Mouse (Mus musculus) ES-E14 (cell line): ENCODE data around the gene Ccdc182. TPM values are rescaled to one million over a fixed set of nuclear protein-coding genes. Genes with fewer than 3 reads are reported as not detected.

Experiments used
- DNase-seq: peaks from one replicate; pipeline ENCODE4 v3.0.0-alpha.2; 2013; ENCODE audit warnings: low read depth, low spot score
- H3K27ac ChIP-seq: 2 replicates; pipeline ENCODE4 v1.5.1; 2012; ENCODE audit warnings: low read depth, mild to moderate bottlenecking, low read length, moderate library complexity, mixed read lengths; ENCODE audit not compliant: poor library complexity, insufficient read depth, severe bottlenecking
- H3K36me3 ChIP-seq: 2 replicates; pipeline ENCODE4 v1.6.1; 2012; ENCODE audit warnings: mild to moderate bottlenecking, low read length, moderate library complexity, mixed read lengths; ENCODE audit not compliant: control insufficient read depth, poor library complexity, insufficient read depth, severe bottlenecking
- H3K4me1 ChIP-seq, 2 experiments: fragments of 150-350 bp in 1 of 2; sonication (generic) in 1 of 2; 2 replicates each; pipeline ENCODE4 v1.6.1; 2012; ENCODE audit warnings: low read length in 2 of 2, mild to moderate bottlenecking in 1 of 2, mixed read lengths in 1 of 2; ENCODE audit not compliant: control insufficient read depth in 2 of 2, insufficient read depth in 2 of 2, poor library complexity in 1 of 2
- H3K4me3 ChIP-seq, 2 experiments: fragments of 150-350 bp in 1 of 2; sonication (generic) in 1 of 2; 2 replicates each; pipeline ENCODE4 v1.5.1; 2012; ENCODE audit warnings: low read length in 2 of 2, low read depth in 1 of 2, mild to moderate bottlenecking in 1 of 2, mixed read lengths in 1 of 2; ENCODE audit not compliant: insufficient read depth in 1 of 2, poor library complexity in 1 of 2, severe bottlenecking in 1 of 2
- H3K9ac ChIP-seq: 2 replicates; pipeline ENCODE4 v1.6.1; 2012; ENCODE audit warnings: low read depth, mild to moderate bottlenecking, low read length, mixed read lengths; ENCODE audit not compliant: poor library complexity, insufficient read depth, severe bottlenecking
- H3K9me3 ChIP-seq: fragments of 150-350 bp; sonication (generic); 2 replicates; pipeline ENCODE4 v1.6.1; 2012; ENCODE audit warnings: low read depth, mild to moderate bottlenecking, low read length; ENCODE audit not compliant: control insufficient read depth, insufficient read depth
- CHD2 ChIP-seq: IDR thresholded peaks from 2 replicates; pipeline ENCODE4 v1.6.1; 2014; ENCODE audit warnings: mild to moderate bottlenecking, low read depth, low read length, inconsistent platforms
- HCFC1 ChIP-seq: IDR thresholded peaks from 2 replicates; pipeline ENCODE4 v1.6.1; 2012; ENCODE audit warnings: low read length, inconsistent platforms, borderline replicate concordance; ENCODE audit not compliant: insufficient read depth
- MAFK ChIP-seq: IDR thresholded peaks from 2 replicates; pipeline ENCODE4 v1.6.1; 2014; ENCODE audit warnings: mild to moderate bottlenecking, low read depth, low read length, inconsistent platforms; ENCODE audit not compliant: insufficient read depth
- ZC3H11A ChIP-seq: IDR thresholded peaks from 2 replicates; pipeline ENCODE4 v1.6.1; 2012; ENCODE audit warnings: low read depth, mild to moderate bottlenecking, inconsistent platforms, low read length, borderline replicate concordance
- ZNF384 ChIP-seq: IDR thresholded peaks from 2 replicates; pipeline ENCODE4 v1.6.1; 2012; ENCODE audit warnings: low read depth, low read length, inconsistent platforms
- in situ Hi-C, 2 experiments: fragments of 600-800 bp; cut with MboI; formaldehyde crosslinking; loops; one replicate each; pipeline ENCODE4 v1.15.1; 2025; ENCODE audit warnings: low sequenced_read_pairs in 2 of 2, inconsistent platforms in 1 of 2; ENCODE audit not compliant: unreplicated experiment in 2 of 2
- total RNA-seq: library from RNA; depleted of rRNA; stranded (reverse); fragments of 300-350 nt; gene quantifications from 2 replicates; pipeline ENCODE4 v1.2.3, GENCODE M21; 2012

The Ccdc182 gene
- total RNA-seq, 1 experiment = not detected

DNA sequence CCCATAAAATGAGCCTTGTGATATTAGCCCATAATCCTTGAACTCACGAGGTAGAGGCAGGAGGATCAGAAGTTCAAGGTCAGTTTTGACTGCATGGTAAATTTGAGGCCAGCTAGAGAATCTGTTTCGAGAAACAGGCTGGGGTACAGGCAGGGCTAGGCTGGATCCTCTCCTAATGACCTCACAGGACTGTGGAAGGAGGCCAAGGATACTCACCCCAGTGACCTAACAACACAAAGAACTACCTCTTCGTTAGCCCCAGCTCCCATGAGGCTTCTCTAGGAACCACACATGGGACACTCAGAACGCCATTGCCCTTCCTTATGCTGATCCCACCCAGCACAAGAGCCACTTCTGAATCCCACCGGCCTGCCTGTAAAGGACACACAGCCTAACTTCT is 25.0 kb downstream of the Ccdc182 start:
- H3K9ac ChIP-seq = no peak overlapping the region
- 0 out of 4 replicates have a peak, but pooled peaks cover 0 to 2% of the 10 kb centered on the region in 2 experiments for H3K4me1 ChIP-seq
- TF ChIP-seq HCFC1 = no peak
- TF ChIP-seq ZC3H11A = no peak
- TF ChIP-seq CHD2 = no peak
- TF ChIP-seq MAFK = no peak
- no peak for TF ChIP-seq ZNF384
- DNase-seq = no peak
- no peaks in the 10 kb centered on the region for H3K9me3 ChIP-seq
- no peak overlapping the region for H3K27ac ChIP-seq
- H3K4me3 ChIP-seq = no peak overlapping the region
- in situ Hi-C loops = no loop called here
- H3K36me3 ChIP-seq = no peaks in the 10 kb centered on the region

- peaks cover 0 to 2% of the 10 kb centered on the region in 2 experiments; a peak in 1 of 4 replicates for H3K4me1 ChIP-seq
- no peak for DNase-seq
- H3K9me3 ChIP-seq = no peaks in the 10 kb centered on the region
- no peak for TF ChIP-seq CHD2
- no peak for TF ChIP-seq ZC3H11A
- no peak for TF ChIP-seq ZNF384
- TF ChIP-seq HCFC1 = no peak
- TF ChIP-seq MAFK = no peak
- in situ Hi-C loops = no loop called here
- no peak overlapping the region for H3K27ac ChIP-seq
- no peaks in the 10 kb centered on the region for H3K36me3 ChIP-seq
- H3K4me3 ChIP-seq = no peak overlapping the region
- H3K9ac ChIP-seq = no peak overlapping the region
These were observed 33.2 kb downstream of the Ccdc182 start for GRCm38 (mm10) chr11:88327016-88327415.

GRCm38 (mm10) chr11:88328813-88329595 is 35.1 kb downstream of the Ccdc182 start:
- H3K4me3 ChIP-seq = no peak overlapping the region
- in situ Hi-C loops = no loop called here
- TF ChIP-seq ZC3H11A (no peak), MAFK (no peak), ZNF384 (no peak), HCFC1 (no peak), CHD2 (no peak)
- no peak overlapping the region for H3K27ac ChIP-seq
- H3K9ac ChIP-seq = no peak overlapping the region
- H3K36me3 ChIP-seq = no peaks in the 10 kb centered on the region
- DNase-seq = no peak
- H3K9me3 ChIP-seq = no peaks in the 10 kb centered on the region
- peaks cover 0 to 2% of the 10 kb centered on the region in 2 experiments; a peak in 1 of 4 replicates for H3K4me1 ChIP-seq

DNA sequence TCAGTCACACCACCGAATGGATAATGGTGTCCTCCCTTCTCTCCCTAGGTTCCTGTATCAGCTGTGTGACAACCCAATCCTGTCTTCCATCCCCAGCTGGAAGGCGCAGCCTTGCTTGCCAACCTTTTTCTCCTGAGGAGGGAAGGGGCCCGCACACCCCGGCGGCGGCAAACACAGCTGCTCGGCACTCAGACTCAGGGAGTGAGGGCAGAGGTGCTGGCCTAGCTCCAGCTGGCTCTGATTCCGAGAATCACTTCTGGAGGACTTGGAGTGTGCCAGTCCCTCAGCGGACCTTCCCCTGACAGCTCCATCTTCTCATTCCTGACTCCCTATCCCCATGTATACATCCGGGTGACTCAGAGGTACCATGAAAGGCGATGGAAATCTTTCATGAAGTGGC is 36.9 kb downstream of the Ccdc182 start:
- no peaks in the 10 kb centered on the region for H3K9me3 ChIP-seq
- H3K4me1 ChIP-seq = peaks cover 0 to 2% of the 10 kb centered on the region in 2 experiments; a peak in 1 of 4 replicates
- H3K9ac ChIP-seq = no peak overlapping the region
- no peak overlapping the region for H3K27ac ChIP-seq
- no peak for DNase-seq
- no peak for TF ChIP-seq ZC3H11A
- TF ChIP-seq MAFK = no peak
- TF ChIP-seq CHD2 = no peak
- TF ChIP-seq HCFC1 = no peak
- TF ChIP-seq ZNF384 = no peak
- in situ Hi-C loops = no loop called here
- H3K36me3 ChIP-seq = no peaks in the 10 kb centered on the region
- H3K4me3 ChIP-seq = no peak overlapping the region
